Mouse (Mus musculus) lung, adult 18-20 months (tissue): ENCODE data around the gene Gm13199.

Source experiments
- DNase-seq, 2 experiments: peaks; one replicate each; pipeline ENCODE4 v3.0.0; 2022; ENCODE audit warnings: mixed read lengths in 2 of 2

The Gm13199 gene

GRCm38 (mm10) chr2:5821264-5821663 is 41.5 kb downstream of the Gm13199 start:
- no peak for DNase-seq
